ENCODE assay signal across 8 mouse cellular contexts in the genomic region with DNA sequence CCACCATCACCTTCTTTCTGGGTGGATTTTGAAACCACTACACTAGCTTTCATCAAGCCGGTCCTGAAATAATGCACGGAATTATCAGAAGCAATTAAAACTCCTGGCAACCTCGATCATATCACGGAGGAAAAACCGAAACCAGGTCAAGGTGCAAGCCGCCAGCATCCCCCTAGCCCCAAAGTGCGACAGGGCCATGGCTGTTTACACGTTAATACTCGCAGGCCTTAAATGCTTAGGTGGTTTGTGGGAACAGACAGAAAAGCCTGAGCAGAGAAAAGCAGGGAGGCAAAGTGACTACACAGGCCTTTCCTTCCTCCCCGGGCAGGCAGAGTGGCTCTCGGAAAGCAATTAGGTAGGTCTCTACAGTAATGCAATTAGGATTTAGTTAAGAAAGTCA. TPM values are rescaled to one million over a fixed set of nuclear protein-coding genes. Genes with fewer than 3 reads are reported as not detected.
DNase-seq lines count a peak whose midpoint lies in the region; ATAC-seq and TF ChIP-seq lines count a peak whose summit lies in the region.

No protein-coding gene starts in this region.

- H3K4me1 ChIP-seq in cerebellum, adult 2 months (ENCODE audit: control insufficient read depth, insufficient read depth, low read length) = peaks cover 3% of the 10 kb centered on the region; the same call in 1 of the 2 replicates
- H3K4me1 ChIP-seq in E14TG2a.4 (replicated peaks; ENCODE audit: low read depth, low read length) = peaks cover 79% of the 10 kb centered on the region
- peaks cover 37% of the 10 kb centered on the region for H3K4me1 ChIP-seq in embryonic facial prominence, embryonic 15.5 days
- peaks cover 24% of the 10 kb centered on the region for H3K4me1 ChIP-seq in hindbrain, postnatal 0 days (ENCODE audit: insufficient read depth, low read length)
- H3K4me1 ChIP-seq in liver, embryonic 16.5 days (ENCODE audit: control insufficient read depth, low read depth, low read length) = peaks cover 9% of the 10 kb centered on the region
- peaks cover 6% of the 10 kb centered on the region for H3K4me1 ChIP-seq in stomach, postnatal 0 days (replicated peaks; ENCODE audit: control insufficient read depth, insufficient read depth)

- H3K4me2 ChIP-seq in embryonic facial prominence, embryonic 15.5 days (replicated peaks) = peak overlapping the region; percentile 52
- peak overlapping the region; percentile 80 for H3K4me2 ChIP-seq in hindbrain, postnatal 0 days (ENCODE audit: low read depth, low read length)
- H3K4me2 ChIP-seq in liver, embryonic 16.5 days (ENCODE audit: low read depth, low read length) = peak overlapping the region; percentile 90
- peak overlapping the region; percentile 74 for H3K4me2 ChIP-seq in stomach, postnatal 0 days (replicated peaks; ENCODE audit: low read depth)

- DNase-seq in cerebellum, adult 2 months = peak in 1 of 2 experiments; percentile 48
- no peak for DNase-seq in cerebellum, adult 11 months
- DNase-seq in hindbrain, postnatal 0 days (ENCODE audit: low spot score) = peak; percentile 38
- no peak for DNase-seq in stomach, postnatal 0 days (ENCODE audit: low spot score)
- no peak for DNase-seq in layer of hippocampus, adult 8-10 months (ENCODE audit: low spot score in 2 of 2)

- H3K9me3 ChIP-seq in E14TG2a.4 (ENCODE audit: low read length) = no peaks in the 10 kb centered on the region
- no peaks in the 10 kb centered on the region for H3K9me3 ChIP-seq in embryonic facial prominence, embryonic 15.5 days (replicated peaks)
- H3K9me3 ChIP-seq in hindbrain, postnatal 0 days (ENCODE audit: low read length) = no peaks in the 10 kb centered on the region
- no peaks in the 10 kb centered on the region for H3K9me3 ChIP-seq in liver, embryonic 16.5 days (replicated peaks; ENCODE audit: control insufficient read depth, low read length)
- no peaks in the 10 kb centered on the region for H3K9me3 ChIP-seq in stomach, postnatal 0 days (ENCODE audit: control insufficient read depth, low read length)

- no peaks in the 10 kb centered on the region for H3K27me3 ChIP-seq in cerebellum, adult 2 months (ENCODE audit: control insufficient read depth, insufficient read depth, low read length)
- H3K27me3 ChIP-seq in E14TG2a.4 (ENCODE audit: insufficient read depth, low read length) = no peaks in the 10 kb centered on the region
- H3K27me3 ChIP-seq in embryonic facial prominence, embryonic 15.5 days = no peaks in the 10 kb centered on the region
- H3K27me3 ChIP-seq in hindbrain, postnatal 0 days (ENCODE audit: insufficient read depth, low read length) = no peaks in the 10 kb centered on the region
- no peaks in the 10 kb centered on the region for H3K27me3 ChIP-seq in liver, embryonic 16.5 days (ENCODE audit: control insufficient read depth, insufficient read depth, low read depth, low read length)
- no peaks in the 10 kb centered on the region for H3K27me3 ChIP-seq in stomach, postnatal 0 days (ENCODE audit: control insufficient read depth, insufficient read depth, low read length)

- peak overlapping the region; percentile 80 for H3K4me3 ChIP-seq in cerebellum, adult 2 months (replicated peaks; ENCODE audit: insufficient read depth, low read depth, low read length)
- H3K4me3 ChIP-seq in E14TG2a.4 (replicated peaks; ENCODE audit: low read length) = peak overlapping the region; percentile 86
- H3K4me3 ChIP-seq in embryonic facial prominence, embryonic 15.5 days (replicated peaks) = peak overlapping the region; percentile 75
- H3K4me3 ChIP-seq in hindbrain, postnatal 0 days (ENCODE audit: low read length) = peak overlapping the region; percentile 90
- peak overlapping the region; percentile 78 for H3K4me3 ChIP-seq in liver, embryonic 16.5 days (ENCODE audit: low read depth, low read length)
- peak overlapping the region; percentile 72 for H3K4me3 ChIP-seq in stomach, postnatal 0 days (ENCODE audit: low read depth, low read length)

- H3K27ac ChIP-seq in cerebellum, adult 2 months (ENCODE audit: insufficient read depth, low read length) = peak overlapping the region; percentile 4; the same call in 1 of the 2 replicates
- peak overlapping the region; percentile 92 for H3K27ac ChIP-seq in embryonic facial prominence, embryonic 15.5 days (replicated peaks)
- H3K27ac ChIP-seq in hindbrain, postnatal 0 days = peak overlapping the region; percentile 94
- H3K27ac ChIP-seq in liver, embryonic 16.5 days (ENCODE audit: low read length) = no peak overlapping the region; the same call in 1 of the 2 replicates
- no peak overlapping the region; the same call in 1 of the 2 replicates for H3K27ac ChIP-seq in stomach, postnatal 0 days (replicated peaks)

- TF ChIP-seq EP300 in stomach, postnatal 0 days (optimal IDR thresholded peaks at IDR 0.05) = no peak

- ATAC-seq in embryonic facial prominence, embryonic 15.5 days (ENCODE audit: insufficient number of reproducible peaks, low FRiP score, low TSS enrichment, low read depth) = no peak
- ATAC-seq in hindbrain, postnatal 0 days = no peak
- ATAC-seq in liver, embryonic 16.5 days (ENCODE audit: low read depth) = no peak
- no peak for ATAC-seq in stomach, postnatal 0 days (ENCODE audit: low FRiP score, low TSS enrichment)

- no peak for TF ChIP-seq POLR2A in cerebellum, adult 2 months (IDR thresholded peaks at IDR 0.05; ENCODE audit: borderline replicate concordance, insufficient read depth, low read length)

- TF ChIP-seq CTCF in cerebellum, adult 2 months (IDR thresholded peaks at IDR 0.05; ENCODE audit: borderline replicate concordance, insufficient read depth, low read depth, low read length) = no peak
- no peak for TF ChIP-seq CTCF in E14TG2a.4 (conservative IDR thresholded peaks at IDR 0.05; ENCODE audit: low read length)
- no peak for TF ChIP-seq CTCF in hindbrain, postnatal 0 days (IDR thresholded peaks at IDR 0.05; ENCODE audit: low read depth)
- no peak for TF ChIP-seq CTCF in stomach, postnatal 0 days (IDR thresholded peaks at IDR 0.05; ENCODE audit: low read depth)

- WGBS in cerebellum, adult 2 months = 4% methylated on average over 11 of the region's 11 CpGs
- WGBS in embryonic facial prominence, embryonic 15.5 days = 4% methylated on average over 11 of the region's 11 CpGs
- 7% methylated on average over 11 of the region's 11 CpGs for WGBS in hindbrain, postnatal 0 days
- WGBS in liver, embryonic 16.5 days (ENCODE audit: insufficient replicate concordance) = 10% methylated on average over 11 of the region's 11 CpGs
- 17% methylated on average over 11 of the region's 11 CpGs for WGBS in stomach, postnatal 0 days

- peak overlapping the region; percentile 59 for H3K9ac ChIP-seq in embryonic facial prominence, embryonic 15.5 days
- H3K9ac ChIP-seq in hindbrain, postnatal 0 days (replicated peaks; ENCODE audit: low read length) = peak overlapping the region; percentile 85
- peak overlapping the region; percentile 80 for H3K9ac ChIP-seq in liver, embryonic 16.5 days (ENCODE audit: low read depth, low read length)
- peak overlapping the region; percentile 91 for H3K9ac ChIP-seq in stomach, postnatal 0 days (ENCODE audit: low read length)

- peaks cover 33% of the 10 kb centered on the region for H3K36me3 ChIP-seq in E14TG2a.4 (ENCODE audit: insufficient read depth, low read length)
- no peaks in the 10 kb centered on the region for H3K36me3 ChIP-seq in embryonic facial prominence, embryonic 15.5 days
- H3K36me3 ChIP-seq in hindbrain, postnatal 0 days (ENCODE audit: insufficient read depth, low read length) = no peaks in the 10 kb centered on the region
- H3K36me3 ChIP-seq in liver, embryonic 16.5 days (ENCODE audit: control insufficient read depth, insufficient read depth) = no peaks in the 10 kb centered on the region
- no peaks in the 10 kb centered on the region for H3K36me3 ChIP-seq in stomach, postnatal 0 days (ENCODE audit: control insufficient read depth, insufficient read depth, low read length)

RNA-seq across cellular contexts. Expression of gene Hdac4, which starts 16.4 kb away (rescaled TPM):
- polyA plus RNA-seq in cerebellum, adult 2 months (2012; rRNA removed) = 24.7 and 27.7 TPM in 2 replicates
- 27.5 and 28.9 TPM in 2 replicates for polyA plus RNA-seq in embryonic facial prominence, embryonic 15.5 days (2015; fragmentation: Nextera tagmentation; extraction: Ambion mirVana)
- 67.9 and 71.2 TPM in 2 replicates for total RNA-seq in hindbrain, postnatal 0 days (2014; rRNA removed)
- 20.2 and 22.8 TPM in 2 replicates for polyA plus RNA-seq in hindbrain, postnatal 0 days (2015; fragmentation: Nextera tagmentation; extraction: Ambion mirVana)
- polyA plus RNA-seq in liver, embryonic 16.5 days (2015; fragmentation: Nextera tagmentation; extraction: Ambion mirVana) = 3.3 TPM in 2 replicates
- polyA plus RNA-seq in stomach, postnatal 0 days (2015; fragmentation: Nextera tagmentation; extraction: Ambion mirVana) = 10.9 and 14.5 TPM in 2 replicates
- 100 to 1,000 TPM in 2 of 4 experiments, 10 to 100 TPM in 2; 79.8 to 118 (median 98.2) TPM for total RNA-seq in layer of hippocampus, adult 8-10 months (2022)

Comparison
In these comparisons a context has a peak if more than half of its experiments do, and no peak if none do; other contexts are left out.
1. H3K27ac ChIP-seq: peak in cerebellum, adult 2 months (single experiment), embryonic facial prominence, embryonic 15.5 days (single experiment) and hindbrain, postnatal 0 days (single experiment); none in liver, embryonic 16.5 days (single experiment) and stomach, postnatal 0 days (single experiment).
2. Peak in every context shown above with its lines, with median percentiles within 50 percentile points of each other: H3K4me3 ChIP-seq, H3K4me2 ChIP-seq and H3K9ac ChIP-seq.